Mouse (Mus musculus) brain, embryonic 14.5 days (tissue): Measurements from ENCODE around the gene Clic3.

Experiments
- CTCF ChIP-seq: fragments of 200-500 bp; IDR thresholded peaks from 2 replicates; pipeline ENCODE4 v1.5.1; 2012; ENCODE audit warnings: inconsistent platforms, mild to moderate bottlenecking, moderate library complexity, borderline replicate concordance; ENCODE audit not compliant: insufficient read depth, insufficient read length; ENCODE audit errors: extremely low read depth
- POLR2A ChIP-seq: fragments of 200-500 bp; IDR thresholded peaks from 2 replicates; pipeline ENCODE4 v1.6.1; 2012; ENCODE audit warnings: mild to moderate bottlenecking, inconsistent platforms, borderline replicate concordance; ENCODE audit not compliant: poor library complexity, insufficient read depth, insufficient read length, severe bottlenecking; ENCODE audit errors: extremely low read depth

DNA sequence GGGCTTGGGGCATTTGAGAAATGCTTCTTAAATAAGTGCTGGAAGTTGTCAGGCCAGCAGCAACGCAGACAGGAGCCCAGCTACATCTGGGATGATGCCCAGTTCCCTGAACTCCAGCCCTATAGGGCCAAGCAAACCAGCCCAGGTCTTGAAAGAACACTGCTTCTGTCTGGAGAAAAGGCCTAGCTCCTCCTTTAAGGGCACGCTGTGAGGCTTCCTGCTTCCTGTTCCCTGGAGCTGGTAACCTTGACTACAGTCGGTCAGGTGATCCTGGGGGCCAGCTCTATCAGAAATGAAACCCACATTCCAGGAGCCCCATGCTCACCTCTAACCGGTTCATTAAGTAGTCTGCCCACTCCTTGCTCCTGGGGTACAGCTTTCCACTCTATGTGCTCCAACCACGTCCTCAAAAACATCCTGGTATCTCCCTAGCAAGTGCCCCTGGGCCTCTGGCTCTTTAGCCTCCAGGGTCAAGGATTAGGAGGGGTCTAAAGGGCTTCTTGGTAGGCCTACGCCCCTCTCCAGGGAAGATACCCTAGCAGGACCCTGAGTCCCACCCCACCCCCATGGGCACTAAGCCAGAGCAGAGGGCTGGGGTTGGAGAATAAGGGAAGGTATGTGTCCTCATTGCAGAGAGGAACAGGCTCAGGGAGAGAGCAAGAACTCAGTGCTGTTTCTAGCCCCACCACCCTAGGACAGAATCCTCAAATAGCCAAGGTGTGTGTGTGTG lies 41.4 kb downstream of the Clic3 start:
- no peak for TF ChIP-seq POLR2A
- no peak for TF ChIP-seq CTCF
